Mouse (Mus musculus) brain, embryonic 14.5 days (tissue): ENCODE results near the gene Tmem213.

Source experiments
- CTCF ChIP-seq: fragments of 200-500 bp; IDR thresholded peaks from 2 replicates; pipeline ENCODE4 v1.5.1; 2012; ENCODE audit warnings: inconsistent platforms, mild to moderate bottlenecking, moderate library complexity, borderline replicate concordance; ENCODE audit not compliant: insufficient read depth, insufficient read length; ENCODE audit errors: extremely low read depth
- POLR2A ChIP-seq: fragments of 200-500 bp; IDR thresholded peaks from 2 replicates; pipeline ENCODE4 v1.6.1; 2012; ENCODE audit warnings: mild to moderate bottlenecking, inconsistent platforms, borderline replicate concordance; ENCODE audit not compliant: poor library complexity, insufficient read depth, insufficient read length, severe bottlenecking; ENCODE audit errors: extremely low read depth

DNA sequence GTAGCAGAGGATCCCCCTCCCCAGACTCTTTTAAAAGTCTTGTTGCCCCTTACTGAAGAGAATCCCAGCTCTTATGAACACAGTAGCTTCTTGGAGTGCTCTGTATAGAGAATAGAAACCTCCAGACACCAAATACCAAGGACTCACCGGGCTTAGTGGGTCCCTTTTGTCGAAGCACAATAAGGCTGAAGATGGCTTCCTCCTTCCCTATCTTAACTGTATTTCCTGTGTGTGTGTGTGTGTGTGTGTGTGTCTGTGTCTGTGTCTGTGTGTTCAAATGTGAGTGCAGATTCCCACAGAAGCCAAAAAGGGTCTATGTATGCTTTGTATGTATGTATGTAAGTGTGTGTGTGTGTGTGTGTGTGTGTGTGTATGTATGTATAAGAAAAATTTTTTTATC is 51.5 kb downstream of the Tmem213 start:
- TF ChIP-seq CTCF (no peak), POLR2A (no peak)
